Mouse (Mus musculus) bone marrow, adult 2 months (tissue): ENCODE results near the gene Clip2. TPM values are rescaled to one million over a fixed set of nuclear protein-coding genes. Genes with fewer than 3 reads are reported as not detected.

Source experiments
- H3K27ac ChIP-seq: fragments of 200-500 bp; 2 replicates; pipeline ENCODE4 v1.5.1; 2012; ENCODE audit warnings: low read depth, mild to moderate bottlenecking, control low read depth, inconsistent platforms, low read length; ENCODE audit not compliant: control insufficient read depth, poor library complexity, insufficient read depth
- H3K4me1 ChIP-seq: fragments of 200-500 bp; 2 replicates; pipeline ENCODE4 v1.6.1; 2011; ENCODE audit warnings: low read length; ENCODE audit not compliant: control insufficient read depth, insufficient read depth
- H3K4me3 ChIP-seq: fragments of 200-500 bp; replicated peaks from 2 replicates; pipeline ENCODE3; 2011; ENCODE audit warnings: mild to moderate bottlenecking, low read depth, low read length, control low read depth; ENCODE audit not compliant: control insufficient read depth
- CTCF ChIP-seq: fragments of 200-500 bp; IDR thresholded peaks from 2 replicates; pipeline ENCODE4 v1.5.1; 2011; ENCODE audit warnings: low read length, control low read depth; ENCODE audit not compliant: control insufficient read depth, insufficient read depth
- POLR2A ChIP-seq: fragments of 200-500 bp; IDR thresholded peaks from 2 replicates; pipeline ENCODE4 v1.6.1; 2011; ENCODE audit warnings: low read depth, mild to moderate bottlenecking, control low read depth, low read length, borderline replicate concordance; ENCODE audit not compliant: control insufficient read depth
- WGBS: fragments of 180-500 bp; shearing (Covaris S2); methylation state at CpG from one replicate; pipeline ENCODE4 v1.1.7; 2018; 5-methylcytosine and 5-hydroxymethylcytosine counted together
- polyA plus RNA-seq: library from polyadenylated mRNA; stranded (reverse); fragments of >200 nt; gene quantifications from 2 replicates; pipeline ENCODE4 v1.2.4, GENCODE M21; 2011; ENCODE audit warnings: low replicate concordance; ENCODE audit not compliant: missing spikeins, insufficient read depth, insufficient read length

Gene Clip2
- polyA plus RNA-seq, 1 experiment = 5.6 TPM

DNA sequence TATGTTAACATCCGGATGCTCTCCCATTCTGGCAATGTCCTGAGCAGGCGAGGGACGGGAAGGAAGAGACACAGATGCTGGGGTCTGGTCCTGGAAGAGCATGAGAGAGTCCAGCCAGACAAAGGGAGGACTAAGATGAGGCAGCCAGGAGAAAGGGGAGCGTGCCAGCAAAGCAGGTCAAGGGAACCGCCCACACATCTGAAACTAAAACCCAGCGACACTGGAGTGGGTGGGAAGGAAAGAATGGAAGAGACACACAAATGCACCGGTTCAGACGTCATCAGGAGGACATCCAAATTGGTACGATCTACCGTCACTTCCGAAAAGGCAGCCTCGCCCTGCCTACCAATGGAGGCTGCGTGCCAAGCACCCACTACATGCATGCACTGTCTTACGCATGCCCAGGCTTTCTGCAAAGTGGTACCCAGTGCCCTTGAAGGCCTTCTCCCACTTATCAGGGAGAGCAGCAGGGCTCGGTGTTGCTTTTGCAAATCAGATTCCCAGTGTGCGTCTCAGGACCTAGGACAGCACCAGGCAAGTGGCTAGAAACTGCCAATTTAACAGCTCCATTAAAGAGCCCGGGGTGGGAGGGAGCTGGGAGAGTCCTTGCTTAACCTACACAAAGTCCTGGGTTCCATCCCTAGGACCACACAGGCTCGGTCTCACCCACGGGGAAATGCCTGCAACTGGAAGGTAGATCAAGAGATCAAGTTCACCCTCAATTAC is 7.6 kb downstream of the Clip2 start:
- no peaks in the 10 kb centered on the region for H3K4me1 ChIP-seq
- TF ChIP-seq POLR2A (no peak), CTCF (no peak)

DNA sequence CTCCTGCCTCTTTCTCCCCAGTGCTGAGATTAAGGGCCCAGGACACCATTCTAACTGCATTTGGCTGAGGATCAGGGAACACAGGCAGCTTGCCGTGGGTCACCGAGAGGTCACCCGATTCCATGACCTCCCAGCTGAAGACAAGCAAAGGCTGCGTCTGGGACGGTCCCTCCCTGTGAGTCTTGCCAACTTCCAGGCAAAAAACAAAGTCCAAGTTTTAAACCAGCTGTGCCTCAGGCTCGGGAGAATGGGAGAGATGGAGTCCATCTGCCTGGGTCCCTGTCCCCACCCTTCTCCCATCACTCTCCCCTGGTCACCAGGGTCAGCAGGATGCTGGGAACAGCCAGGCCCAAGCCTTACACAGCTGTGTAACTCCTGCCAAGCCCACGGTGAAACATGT is 10.6 kb downstream of the Clip2 start:
- WGBS = 78% methylated on average over 7 of the region's 7 CpGs
- Histone ChIP-seq H3K4me3 (no peak overlapping the region), H3K27ac (no peak overlapping the region), H3K4me1 (no peaks in the 10 kb centered on the region)
- no peak for TF ChIP-seq POLR2A
- TF ChIP-seq CTCF = no peak

More for the DNA sequence above, 7.6 kb downstream of the Clip2 start:
- Histone ChIP-seq H3K27ac (no peak overlapping the region), H3K4me3 (no peak overlapping the region)
- WGBS = 86% methylated on average over 19 of the region's 19 CpGs

DNA sequence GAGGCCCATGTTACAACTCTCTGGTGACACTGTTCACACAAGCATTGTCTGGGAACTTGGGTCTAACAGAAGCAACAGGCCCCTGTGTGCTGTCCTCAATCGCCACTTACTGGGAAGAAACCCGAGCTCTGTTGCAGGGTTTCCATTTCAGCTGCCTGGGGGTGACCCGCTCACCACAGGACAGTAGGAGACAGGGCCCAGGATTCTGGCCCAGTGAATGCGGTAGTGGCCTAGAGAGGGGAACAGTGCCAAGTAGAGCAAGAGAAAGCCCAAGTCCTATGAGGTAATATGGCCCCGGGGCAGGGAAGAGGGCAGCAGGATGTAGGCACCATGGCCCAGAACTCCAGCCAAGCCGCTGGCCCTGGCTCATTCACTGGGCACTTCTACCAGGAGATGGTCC is 11.4 kb downstream of the Clip2 start:
- 76% methylated on average over 6 of the region's 6 CpGs for WGBS
- no peaks in the 10 kb centered on the region for H3K4me1 ChIP-seq
- H3K27ac ChIP-seq = no peak overlapping the region
- TF ChIP-seq POLR2A (no peak), CTCF (no peak)
- H3K4me3 ChIP-seq = no peak overlapping the region

DNA sequence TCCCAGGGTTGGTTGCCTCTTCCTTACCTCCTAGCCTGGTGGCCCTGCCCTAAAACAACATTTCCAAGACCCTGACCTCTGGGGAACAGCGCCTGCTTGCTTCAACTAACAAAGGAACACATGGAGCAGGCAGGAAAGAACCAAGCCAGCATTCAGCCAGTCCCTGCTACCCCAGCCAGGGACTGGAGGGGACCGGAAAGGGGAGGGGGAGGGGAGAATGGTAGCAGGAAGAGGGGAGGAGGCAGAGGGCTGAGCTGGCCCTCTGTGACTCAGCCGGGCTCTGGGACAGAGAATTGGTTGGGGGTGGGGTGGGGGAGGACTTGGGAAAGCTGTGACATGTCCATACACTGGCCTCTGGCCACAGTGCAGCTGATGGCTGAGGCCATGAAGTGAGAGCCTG is 12.3 kb downstream of the Clip2 start:
- no peak for TF ChIP-seq POLR2A
- no peak for TF ChIP-seq CTCF
- Histone ChIP-seq H3K27ac (no peak overlapping the region), H3K4me1 (no peaks in the 10 kb centered on the region), H3K4me3 (no peak overlapping the region)
- 15% methylated on average over 3 of the region's 3 CpGs for WGBS

DNA sequence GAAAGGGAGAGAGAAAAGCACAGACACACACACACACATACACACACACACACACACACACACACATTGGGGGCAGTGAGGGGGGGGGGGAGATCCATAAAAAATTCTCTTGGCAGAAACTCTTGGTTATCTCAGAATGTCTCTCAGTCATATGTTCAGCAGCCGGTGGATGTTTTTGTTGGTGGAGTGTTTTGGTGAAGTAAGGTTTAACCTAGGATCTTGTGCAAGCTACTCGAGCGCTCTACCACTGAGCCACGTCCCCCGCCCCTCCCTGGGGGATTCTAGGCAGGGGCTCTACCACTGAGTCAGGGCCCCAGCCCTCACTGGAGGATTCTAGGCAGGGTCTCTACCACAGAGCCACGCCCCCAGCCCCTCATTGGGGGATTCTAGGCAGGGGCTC is 16.2 kb downstream of the Clip2 start:
- peaks cover 1% of the 10 kb centered on the region; the same call in 1 of the 2 replicates for H3K4me1 ChIP-seq
- TF ChIP-seq POLR2A (no peak), CTCF (no peak)

DNA sequence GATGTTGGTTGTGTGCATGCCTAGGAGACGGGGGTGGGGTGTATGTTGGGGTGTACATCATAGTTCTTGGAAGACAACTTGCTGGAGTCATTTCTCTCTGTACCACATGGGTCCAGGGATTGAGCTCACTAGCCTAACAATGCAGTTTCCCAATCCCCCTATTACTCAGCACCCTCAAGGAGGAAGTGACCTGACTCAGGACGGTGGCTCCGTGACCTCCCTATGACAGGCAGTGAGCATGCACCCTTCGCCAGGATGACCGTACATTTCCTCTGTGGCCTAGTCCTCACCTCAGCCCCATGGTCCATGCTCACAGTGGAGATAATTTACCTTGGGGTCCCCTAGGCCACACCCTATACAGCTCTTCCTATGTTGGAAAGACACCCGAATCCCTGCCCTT is 19.8 kb downstream of the Clip2 start:
- Histone ChIP-seq H3K27ac (no peak overlapping the region), H3K4me1 (peaks cover 1% of the 10 kb centered on the region; the same call in 1 of the 2 replicates), H3K4me3 (no peak overlapping the region)
- 40% methylated on average over 6 of the region's 6 CpGs for WGBS
- TF ChIP-seq POLR2A (no peak), CTCF (no peak)

More for the DNA sequence above, 16.2 kb downstream of the Clip2 start:
- Histone ChIP-seq H3K27ac (no peak overlapping the region), H3K4me3 (no peak overlapping the region)
- WGBS = 66% methylated on average over 6 of the region's 6 CpGs

DNA sequence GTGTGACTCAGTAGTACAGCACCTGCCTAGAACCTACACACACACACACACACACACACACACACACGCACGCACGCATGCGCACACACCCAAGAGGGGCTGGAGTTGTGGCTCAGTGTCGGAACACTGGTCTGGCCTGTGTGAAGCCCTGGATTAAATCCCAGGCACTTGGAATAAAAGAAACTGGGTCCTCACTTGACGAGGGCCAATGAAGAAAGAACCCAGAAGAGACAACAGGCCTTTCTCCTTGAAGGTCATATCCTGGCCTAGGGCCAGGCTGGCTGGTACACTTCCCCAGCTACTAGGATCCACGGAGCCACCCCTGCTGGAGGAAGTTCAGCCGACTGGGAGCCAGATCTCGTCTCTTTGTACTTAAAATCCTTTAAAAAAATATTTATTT is 20.6 kb downstream of the Clip2 start:
- WGBS = 78% methylated on average over 9 of the region's 9 CpGs
- peaks cover 1% of the 10 kb centered on the region; the same call in 1 of the 2 replicates for H3K4me1 ChIP-seq
- TF ChIP-seq CTCF (no peak), POLR2A (no peak)
- H3K27ac ChIP-seq = no peak overlapping the region
- H3K4me3 ChIP-seq = no peak overlapping the region

DNA sequence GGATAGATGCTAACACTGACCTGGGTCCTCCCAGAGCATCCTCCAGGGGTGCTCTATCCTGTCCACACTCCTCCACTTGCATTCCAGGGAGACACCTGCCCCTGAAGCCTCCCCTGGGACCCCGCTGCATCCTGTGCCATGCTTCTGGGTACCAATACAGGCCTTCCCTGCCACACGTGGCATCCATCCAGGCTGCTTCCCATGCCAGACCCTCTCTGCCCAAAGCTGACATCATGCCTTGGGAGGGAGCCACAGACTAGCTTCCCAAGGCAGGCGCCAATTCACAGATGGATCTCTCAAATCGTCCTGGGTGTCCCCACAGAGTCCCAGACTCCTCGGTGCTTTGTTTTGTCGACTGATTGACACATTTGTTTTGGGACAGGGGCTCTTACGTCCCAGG is 21.4 kb downstream of the Clip2 start:
- TF ChIP-seq POLR2A (no peak), CTCF (no peak)
- 83% methylated on average over 7 of the region's 7 CpGs for WGBS
- no peak overlapping the region for H3K4me3 ChIP-seq
- peaks cover 1% of the 10 kb centered on the region; the same call in 1 of the 2 replicates for H3K4me1 ChIP-seq
- no peak overlapping the region for H3K27ac ChIP-seq

DNA sequence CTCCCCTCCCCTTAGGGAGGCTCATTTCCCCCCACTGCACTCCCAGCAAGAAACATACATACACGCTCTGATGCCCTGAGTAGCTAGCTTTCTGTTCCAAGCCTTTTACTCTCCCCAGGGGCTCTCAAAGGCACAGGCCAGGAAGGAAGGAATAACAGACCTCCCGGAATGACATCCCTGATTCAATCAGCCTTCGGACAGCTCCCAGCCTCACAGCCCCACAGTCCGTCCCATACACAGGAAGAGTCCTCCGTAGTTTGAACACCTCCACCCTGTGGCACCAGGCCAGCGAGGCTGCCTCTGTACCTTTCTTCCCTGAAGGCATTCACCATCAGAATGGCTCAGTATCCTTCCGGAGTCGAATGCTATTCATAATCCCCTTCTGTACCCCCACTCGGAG is 23.7 kb downstream of the Clip2 start:
- Histone ChIP-seq H3K4me3 (no peak overlapping the region), H3K4me1 (peaks cover 1% of the 10 kb centered on the region; the same call in 1 of the 2 replicates), H3K27ac (no peak overlapping the region)
- 79% methylated on average over 9 of the region's 9 CpGs for WGBS
- TF ChIP-seq CTCF (no peak), POLR2A (no peak)
